Mouse (Mus musculus): Measurements from ENCODE around the gene Ankrd40.

- TF ChIP-seq EP300 (IDR thresholded peaks at IDR 0.05; ENCODE audit: low read depth) (no peak), CTCF (IDR thresholded peaks at IDR 0.05; ENCODE audit: low read depth) (no peak)
These were observed 41.8 kb upstream of the Ankrd40 start for GRCm38 (mm10) chr11:94285886-94286574.
